Mouse (Mus musculus) midbrain, embryonic 10.5 days (tissue): ENCODE data around the gene Grn. TPM values are rescaled to one million over a fixed set of nuclear protein-coding genes. Genes with fewer than 3 reads are reported as not detected.
A peak's percentile ranks its signal among the peaks of the same experiment; 100 is the strongest.
"Not testable (repeated sequence)": the region's sequence is repeated elsewhere in the genome, so short reads cannot be mapped to it uniquely, and the experiment has no call there.

Experiments used
- DNase-seq: peaks from one replicate; pipeline ENCODE4 v3.0.0-alpha.2; 2017; ENCODE audit warnings: low spot score
- H3K27ac ChIP-seq: fragments of 300-500 bp; sonication (generic); replicated peaks from 2 replicates; pipeline ENCODE4 v1.5.1; 2016; ENCODE audit warnings: mild to moderate bottlenecking
- H3K27me3 ChIP-seq: fragments of 300-500 bp; sonication (generic); 2 replicates; pipeline ENCODE4 v1.6.1; 2016; ENCODE audit warnings: low read depth, mild to moderate bottlenecking; ENCODE audit not compliant: poor library complexity, severe bottlenecking
- H3K36me3 ChIP-seq: fragments of 300-500 bp; sonication (generic); 2 replicates; pipeline ENCODE4 v1.6.1; 2016; ENCODE audit warnings: mild to moderate bottlenecking, moderate library complexity
- H3K4me1 ChIP-seq: fragments of 300-500 bp; sonication (generic); 2 replicates; pipeline ENCODE4 v1.6.1; 2016
- H3K4me3 ChIP-seq: fragments of 300-500 bp; sonication (generic); 2 replicates; pipeline ENCODE4 v1.5.1; 2016; ENCODE audit warnings: mild to moderate bottlenecking, moderate library complexity
- H3K9me3 ChIP-seq: fragments of 300-500 bp; sonication (generic); replicated peaks from 2 replicates; pipeline ENCODE4 v1.6.1; 2016; ENCODE audit warnings: mild to moderate bottlenecking
- WGBS: fragments of 180-500 bp; shearing (Covaris S2); methylation state at CpG from one replicate; pipeline ENCODE4 v1.1.7; 2016; 5-methylcytosine and 5-hydroxymethylcytosine counted together
- polyA plus RNA-seq: library from polyadenylated mRNA; unstranded; fragments of >200 nt; fragmentation: Nextera tagmentation; extraction: Ambion mirVana; gene quantifications from 2 replicates; pipeline ENCODE4 v1.2.1, GENCODE M21; 2016

Gene Grn
- polyA plus RNA-seq, 1 experiment from 2014 or later: 63.5 TPM

DNA sequence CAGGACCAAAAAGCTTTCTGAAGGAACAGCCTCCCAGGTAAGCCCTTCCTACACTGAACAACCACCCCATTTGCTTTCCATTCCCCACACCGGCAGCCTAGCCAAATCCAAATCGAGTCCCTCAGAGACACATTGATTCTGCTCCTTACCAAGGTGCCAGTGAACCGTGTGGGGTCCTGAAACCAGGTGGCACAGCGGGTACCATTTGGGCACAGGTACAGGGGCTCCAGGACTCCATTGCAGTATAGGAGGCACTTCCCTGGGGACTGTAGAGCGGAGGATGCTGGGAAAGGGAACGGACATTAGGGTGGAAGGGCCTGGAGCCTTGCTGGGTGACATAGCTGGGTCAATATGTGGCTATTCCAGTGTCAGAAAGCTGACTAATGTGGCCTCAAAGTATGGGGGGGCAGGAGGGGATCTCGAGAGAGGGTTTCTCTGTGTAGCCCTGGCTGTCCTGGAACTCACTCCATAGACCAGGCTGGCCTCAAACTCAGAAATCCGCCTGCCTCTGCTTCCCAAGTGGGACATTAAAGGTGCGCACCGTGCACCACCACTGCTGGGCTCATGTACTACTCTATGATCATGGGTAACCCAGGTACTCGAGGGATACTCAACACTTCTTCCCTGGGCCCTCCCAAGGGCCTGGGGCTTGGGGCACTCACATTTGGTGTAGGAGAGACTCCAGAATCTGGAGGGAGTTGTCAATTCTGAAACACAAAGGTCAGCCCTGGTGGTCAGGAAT is 24.4 kb upstream of the Grn start:
- peaks cover 44% of the 10 kb centered on the region for H3K36me3 ChIP-seq
- H3K4me1 ChIP-seq: peaks cover 61% of the 10 kb centered on the region
- H3K27ac ChIP-seq: peak overlapping the region; percentile 91
- 89% methylated on average over 11 of the region's 11 CpGs for WGBS
- peaks cover 20% of the 10 kb centered on the region for H3K27me3 ChIP-seq
- H3K9me3 ChIP-seq: no peaks in the 10 kb centered on the region
- peak overlapping the region; percentile 82 for H3K4me3 ChIP-seq
- DNase-seq: no peak

DNA sequence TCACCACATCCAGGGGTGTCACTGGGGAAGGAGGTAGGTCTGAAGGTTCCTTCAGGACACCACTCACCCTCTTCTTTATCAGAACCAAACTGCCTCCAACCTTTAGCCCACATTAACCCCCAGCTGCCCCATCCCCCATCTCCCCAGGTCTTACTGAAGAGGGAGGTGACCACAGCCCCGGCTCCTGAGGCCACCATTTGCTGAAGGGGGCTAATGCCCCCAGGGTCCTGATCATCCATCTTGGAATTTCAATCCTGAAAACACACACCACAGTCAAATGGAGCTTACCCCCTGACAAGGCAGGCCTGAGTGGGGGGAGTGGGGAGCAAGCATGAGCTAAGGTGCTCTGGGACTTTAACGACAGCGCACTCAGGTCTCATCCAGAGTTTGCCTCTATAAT is 23.7 kb upstream of the Grn start:
- Histone ChIP-seq H3K4me1 (peaks cover 60% of the 10 kb centered on the region), H3K27me3 (peaks cover 13% of the 10 kb centered on the region), H3K4me3 (peak overlapping the region; percentile 82), H3K36me3 (peaks cover 42% of the 10 kb centered on the region), H3K27ac (peak overlapping the region; percentile 91), H3K9me3 (no peaks in the 10 kb centered on the region)
- 21% methylated on average over 3 of the region's 3 CpGs for WGBS
- no peak for DNase-seq

DNA sequence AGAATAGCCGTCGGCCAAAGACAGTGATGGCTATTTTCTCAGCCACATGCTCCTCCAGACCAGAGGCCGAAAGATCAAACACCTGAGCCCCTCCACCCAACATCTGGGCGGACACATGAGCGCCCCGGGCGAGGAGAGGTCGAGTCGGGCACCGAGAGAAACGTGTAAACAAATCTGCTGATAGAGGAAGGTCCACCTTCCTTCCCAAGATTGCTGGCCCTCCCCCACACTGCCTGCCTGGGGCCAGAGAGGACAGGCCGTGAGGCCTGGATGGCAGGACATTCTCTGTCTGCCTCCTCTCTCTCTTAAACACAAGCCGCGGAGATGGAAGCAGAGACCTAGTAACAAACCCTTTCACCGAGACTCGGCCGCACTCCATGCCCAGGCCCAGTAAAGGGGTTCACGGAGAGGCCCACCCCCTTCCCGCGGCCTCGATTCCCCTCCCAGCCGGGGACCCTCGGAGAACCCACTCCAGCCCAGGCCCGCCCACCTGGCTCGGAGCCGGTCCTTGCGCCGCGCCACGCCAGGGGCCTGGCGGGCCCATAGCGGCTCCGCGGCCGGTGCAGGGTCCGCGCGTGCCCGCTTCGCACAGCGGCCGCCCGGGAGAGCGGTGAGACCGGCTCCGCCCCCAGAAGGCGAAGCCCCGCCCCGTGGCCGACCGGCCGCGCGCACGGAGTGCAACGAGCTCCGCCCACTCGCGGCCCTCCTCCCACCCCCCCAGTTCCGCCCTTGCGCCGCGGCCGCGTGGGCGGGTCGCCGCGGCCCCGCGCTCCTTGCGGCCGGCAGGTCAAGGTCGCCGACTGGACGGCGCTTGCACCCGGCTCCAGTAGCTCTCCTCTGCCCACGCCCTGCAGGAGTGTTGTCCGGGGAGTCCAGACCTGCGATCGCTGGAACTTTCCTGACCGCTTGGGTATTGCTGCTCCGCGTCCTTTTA is 22.9 kb upstream of the Grn start:
- under 1% methylated on average over 85 of the region's 85 CpGs for WGBS
- H3K4me1 ChIP-seq: peaks cover 57% of the 10 kb centered on the region
- H3K4me3 ChIP-seq: peak overlapping the region; percentile 82
- H3K27ac ChIP-seq: peak overlapping the region; percentile 91
- H3K9me3 ChIP-seq: no peaks in the 10 kb centered on the region
- H3K27me3 ChIP-seq: peaks cover 5% of the 10 kb centered on the region; the same call in 1 of the 2 replicates
- peaks cover 34% of the 10 kb centered on the region for H3K36me3 ChIP-seq
- peak; percentile 92 for DNase-seq

DNA sequence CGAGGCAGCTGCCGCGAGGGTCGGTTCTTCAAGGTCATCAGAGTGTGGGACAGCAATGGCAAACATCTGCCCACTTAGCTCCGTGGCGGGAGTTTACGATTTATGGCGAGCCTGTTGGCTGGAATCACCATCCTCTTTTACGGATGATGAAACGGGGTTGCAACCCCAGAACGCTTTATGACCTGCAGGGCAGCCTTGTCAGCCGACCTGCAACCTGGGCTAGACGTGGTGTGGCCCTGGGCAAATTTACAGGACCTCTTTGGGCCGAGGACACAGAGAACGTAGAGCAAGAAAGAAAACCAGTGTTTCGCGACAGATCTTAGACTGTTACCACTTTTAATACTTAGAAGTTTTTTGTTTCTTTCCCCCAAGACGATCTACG is 22.3 kb upstream of the Grn start, which contains the start of gene Slc25a39:
TSS of gene Slc25a39 (minus strand) at position 113 of the 382 bp plus-strand sequence.
- no peaks in the 10 kb centered on the region for H3K27me3 ChIP-seq
- H3K4me1 ChIP-seq: peaks cover 52% of the 10 kb centered on the region
- WGBS: 1% methylated on average over 19 of the region's 19 CpGs
- H3K9me3 ChIP-seq: no peaks in the 10 kb centered on the region
- DNase-seq: no peak
- peak within 1 kb of the TSS; percentile 91 for H3K27ac ChIP-seq
- H3K36me3 ChIP-seq: peaks cover 27% of the 10 kb centered on the region
- peak within 1 kb of the TSS; percentile 82 for H3K4me3 ChIP-seq

DNA sequence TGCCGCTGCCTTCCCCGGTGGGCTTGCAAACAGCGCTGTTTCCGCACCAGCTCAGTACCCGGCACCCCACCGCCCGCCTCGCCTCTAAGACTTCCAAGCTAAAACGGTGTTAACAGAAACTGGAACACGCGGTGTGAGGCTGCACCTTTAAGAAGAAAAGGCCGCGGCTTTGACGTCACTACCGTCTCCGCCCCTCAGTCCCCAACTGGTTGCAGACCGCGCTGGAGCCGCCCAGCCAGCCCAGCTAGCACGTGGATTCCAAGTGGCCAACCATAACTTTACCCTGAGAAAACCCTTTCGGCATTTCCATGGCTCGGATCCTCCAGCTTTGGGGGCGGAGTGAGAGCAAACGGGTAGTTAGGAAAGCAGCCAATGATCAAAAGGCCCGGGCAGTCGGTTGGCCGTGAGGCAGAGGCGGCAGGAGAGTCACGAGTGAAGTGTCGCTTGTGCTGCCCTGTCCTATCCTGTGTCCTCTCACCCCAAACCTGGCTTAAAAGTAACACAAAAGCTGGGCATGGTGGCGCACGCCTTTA is 21.7 kb upstream of the Grn start:
- Histone ChIP-seq H3K9me3 (no peaks in the 10 kb centered on the region), H3K4me3 (peak overlapping the region; percentile 82), H3K4me1 (peaks cover 52% of the 10 kb centered on the region), H3K36me3 (peaks cover 22% of the 10 kb centered on the region), H3K27me3 (no peaks in the 10 kb centered on the region), H3K27ac (peak overlapping the region; percentile 91)
- under 1% methylated on average over 32 of the region's 32 CpGs for WGBS
- peak; percentile 98 for DNase-seq

DNA sequence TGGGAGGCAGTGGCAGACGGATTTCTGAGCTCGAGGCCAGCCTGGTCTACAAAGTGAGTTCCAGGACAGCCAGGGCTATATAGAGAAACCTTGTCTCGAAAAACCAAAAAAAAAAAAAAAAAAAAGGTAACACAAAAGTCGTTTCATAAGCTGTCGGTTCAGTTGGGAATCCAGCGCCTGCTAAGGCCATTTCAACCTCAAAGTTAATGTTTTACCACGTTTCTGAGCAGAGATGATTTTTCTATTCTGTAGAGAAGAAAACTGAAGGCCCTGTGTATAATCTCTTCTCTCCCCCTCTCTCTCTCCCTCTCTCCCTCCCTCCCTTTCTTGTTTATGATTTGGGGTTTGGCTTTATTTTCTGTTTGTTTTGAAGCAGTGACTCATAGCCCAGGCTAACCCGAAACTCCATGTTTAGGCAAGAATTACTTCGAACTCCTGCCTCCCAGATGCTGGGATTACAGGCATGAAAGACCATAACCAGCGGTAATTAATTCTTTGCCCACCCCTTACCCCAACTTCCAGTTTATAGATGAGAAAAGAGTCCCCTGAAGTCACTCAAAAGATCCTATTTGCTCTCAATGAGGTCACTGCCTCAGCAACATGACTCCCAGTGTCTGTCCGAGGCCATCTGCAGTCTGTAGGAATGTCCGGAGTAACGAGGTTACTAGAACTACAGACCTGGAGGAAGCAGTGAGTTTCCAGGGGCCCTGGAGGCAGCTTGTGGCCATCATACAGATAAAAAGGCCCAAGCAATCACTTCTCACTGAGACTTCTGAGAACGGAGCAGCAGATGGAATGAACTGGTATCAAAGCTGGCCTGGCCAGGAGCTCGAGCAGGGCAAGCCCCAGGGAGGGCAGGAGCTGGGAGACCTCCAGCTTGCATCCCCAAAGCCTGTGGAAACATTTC is 21.0 kb upstream of the Grn start:
- no peaks in the 10 kb centered on the region for H3K9me3 ChIP-seq
- peak overlapping the region; percentile 91 for H3K27ac ChIP-seq
- H3K4me3 ChIP-seq: peak overlapping the region; percentile 82
- DNase-seq: no peak
- no peaks in the 10 kb centered on the region for H3K27me3 ChIP-seq
- 44% methylated on average over 15 of the region's 15 CpGs for WGBS
- peaks cover 14% of the 10 kb centered on the region for H3K36me3 ChIP-seq
- H3K4me1 ChIP-seq: peaks cover 52% of the 10 kb centered on the region

DNA sequence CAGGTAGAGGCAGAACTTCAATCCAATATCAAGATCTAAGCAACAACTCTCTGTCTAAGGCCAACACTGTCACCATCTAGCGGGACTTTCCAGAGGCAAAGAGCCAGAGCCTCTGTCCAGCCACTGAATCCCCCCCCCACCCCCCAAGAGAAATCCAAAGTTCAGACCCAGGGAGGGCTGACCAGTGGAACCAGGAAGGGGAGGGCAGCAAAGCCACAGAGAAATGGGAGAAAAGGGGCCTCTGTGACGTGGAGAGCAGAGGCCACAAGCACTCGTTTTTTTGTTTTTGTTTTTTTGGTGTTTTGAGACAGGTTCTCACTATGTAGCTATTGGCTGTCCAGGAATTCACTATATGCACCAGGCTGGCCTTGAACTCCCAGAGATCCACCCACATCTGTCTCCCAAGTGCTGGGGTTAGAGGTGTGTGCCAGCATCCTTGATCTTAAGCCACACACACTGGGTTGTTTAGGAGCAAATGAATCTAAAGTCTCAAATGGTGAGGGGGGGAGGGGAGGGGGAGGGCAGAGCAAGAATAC is 20.3 kb upstream of the Grn start:
- H3K4me3 ChIP-seq: no peak overlapping the region
- no peaks in the 10 kb centered on the region for H3K27me3 ChIP-seq
- H3K4me1 ChIP-seq: peaks cover 45% of the 10 kb centered on the region
- no peak for DNase-seq
- H3K36me3 ChIP-seq: peaks cover 7% of the 10 kb centered on the region
- H3K9me3 ChIP-seq: no peaks in the 10 kb centered on the region
- WGBS: 84% methylated on average over 3 of the region's 3 CpGs
- peak overlapping the region; percentile 28; the same call in 1 of the 2 replicates for H3K27ac ChIP-seq

DNA sequence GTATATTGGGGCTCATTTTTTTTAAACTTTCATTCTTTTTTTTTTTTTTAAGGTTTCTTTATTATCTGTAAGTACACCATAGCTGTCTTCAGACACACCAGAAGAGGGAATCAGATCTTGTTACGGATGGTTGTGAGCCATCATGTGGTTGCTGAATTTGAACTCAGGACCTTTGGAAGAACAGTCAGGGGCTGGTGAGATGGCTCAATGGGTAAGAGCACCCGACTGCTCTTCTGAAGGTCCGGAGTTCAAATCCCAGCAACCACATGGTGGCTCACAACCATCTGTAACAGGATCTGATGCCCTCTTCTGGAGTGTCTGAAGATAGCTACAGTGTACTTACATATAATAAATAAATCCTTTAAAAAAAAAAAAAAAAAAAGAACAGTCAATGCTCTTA is 19.8 kb upstream of the Grn start:
- H3K4me3 ChIP-seq, H3K27me3 ChIP-seq, DNase-seq, H3K9me3 ChIP-seq, H3K27ac ChIP-seq, H3K36me3 ChIP-seq: not testable (repeated sequence)
- 88% methylated on average over 3 of the region's 3 CpGs for WGBS
- peaks cover 40% of the 10 kb centered on the region for H3K4me1 ChIP-seq

DNA sequence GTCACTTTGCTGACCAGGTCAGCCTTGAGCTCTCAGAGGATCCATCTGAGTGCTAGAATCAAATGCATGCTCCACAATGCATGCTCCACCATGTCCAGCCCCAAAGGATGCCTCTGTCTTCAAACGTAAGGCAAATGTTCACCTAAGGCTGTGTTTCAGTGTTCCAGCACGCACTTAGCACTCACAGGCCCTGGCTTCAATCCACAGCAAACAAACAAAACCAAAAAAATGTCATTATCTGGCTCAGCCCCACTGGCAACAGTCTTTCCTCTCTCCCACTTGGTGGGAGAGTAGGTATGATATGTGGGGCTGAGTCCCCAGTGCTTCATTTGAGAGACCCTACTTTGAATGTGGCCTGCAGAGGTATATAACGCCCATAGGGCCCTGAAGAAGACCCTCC is 19.1 kb upstream of the Grn start:
- Histone ChIP-seq H3K9me3 (no peaks in the 10 kb centered on the region), H3K4me3 (no peak overlapping the region), H3K27ac (no peak overlapping the region), H3K27me3 (no peaks in the 10 kb centered on the region), H3K4me1 (peaks cover 33% of the 10 kb centered on the region), H3K36me3 (no peaks in the 10 kb centered on the region)
- WGBS: 86% methylated on average over 3 of the region's 3 CpGs
- no peak for DNase-seq

DNA sequence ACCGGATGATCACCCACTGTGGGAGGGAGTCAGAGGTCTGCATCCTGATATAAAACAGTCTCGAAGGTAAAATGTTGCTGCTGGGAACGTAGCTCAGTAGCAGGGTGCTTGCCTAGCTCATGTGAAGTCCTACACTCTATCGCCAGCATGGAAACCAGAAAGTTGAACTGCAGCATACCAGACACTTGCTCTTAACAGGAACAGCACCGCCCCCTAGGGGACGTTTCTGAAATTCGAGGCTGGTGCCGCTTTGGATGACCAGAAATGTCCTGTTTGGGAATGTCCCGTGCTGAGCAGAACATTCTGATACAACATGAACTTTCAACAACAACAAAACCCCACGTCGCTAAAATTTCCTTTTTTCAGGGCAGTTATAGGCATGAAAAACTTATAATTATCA is 18.4 kb upstream of the Grn start:
- whole genome bisulfite sequencing: 11% methylated on average over 11 of the region's 11 CpGs

DNA sequence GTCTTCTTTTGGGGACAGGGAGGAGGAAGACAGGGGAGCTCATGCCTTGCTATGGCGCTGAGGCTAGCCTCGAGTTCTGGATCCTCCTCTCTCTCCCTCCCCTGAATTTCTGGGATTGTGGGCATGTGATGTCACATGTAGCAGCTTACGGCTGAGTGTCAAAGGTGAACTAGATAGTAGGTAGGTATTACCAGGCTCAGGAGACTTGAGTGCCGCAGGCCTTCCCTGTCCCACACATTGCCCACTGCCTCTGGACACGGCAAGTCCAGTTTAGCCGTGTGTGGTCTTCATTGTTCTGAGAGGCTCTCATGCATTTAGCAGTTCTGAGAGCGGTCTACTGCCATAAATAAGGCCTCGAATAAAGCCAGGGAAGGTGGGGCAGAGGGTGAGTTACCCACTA is 17.1 kb upstream of the Grn start:
- Histone ChIP-seq H3K27me3 (no peaks in the 10 kb centered on the region), H3K9me3 (no peaks in the 10 kb centered on the region), H3K27ac (no peak overlapping the region), H3K4me1 (peaks cover 17% of the 10 kb centered on the region), H3K4me3 (no peak overlapping the region), H3K36me3 (no peaks in the 10 kb centered on the region)
- 86% methylated on average over 8 of the region's 8 CpGs for WGBS
- DNase-seq: no peak

More for the DNA sequence above, 18.4 kb upstream of the Grn start:
- no peak overlapping the region for H3K27ac ChIP-seq
- no peaks in the 10 kb centered on the region for H3K9me3 ChIP-seq
- peak; percentile 89 for DNase-seq
- H3K4me1 ChIP-seq: peaks cover 26% of the 10 kb centered on the region
- 0 out of 2 replicates have a peak overlapping the region, but pooled peaks have one; percentile 1 for H3K4me3 ChIP-seq
- no peaks in the 10 kb centered on the region for H3K36me3 ChIP-seq
- H3K27me3 ChIP-seq: no peaks in the 10 kb centered on the region
